Mouse (Mus musculus): ENCODE data around the gene Tgfbr2. TPM values are rescaled to one million over a fixed set of nuclear protein-coding genes. Genes with fewer than 3 reads are reported as not detected.

Tgfbr2 gene
- total and polyA plus RNA-seq, 3 experiments, result not detected

DNA sequence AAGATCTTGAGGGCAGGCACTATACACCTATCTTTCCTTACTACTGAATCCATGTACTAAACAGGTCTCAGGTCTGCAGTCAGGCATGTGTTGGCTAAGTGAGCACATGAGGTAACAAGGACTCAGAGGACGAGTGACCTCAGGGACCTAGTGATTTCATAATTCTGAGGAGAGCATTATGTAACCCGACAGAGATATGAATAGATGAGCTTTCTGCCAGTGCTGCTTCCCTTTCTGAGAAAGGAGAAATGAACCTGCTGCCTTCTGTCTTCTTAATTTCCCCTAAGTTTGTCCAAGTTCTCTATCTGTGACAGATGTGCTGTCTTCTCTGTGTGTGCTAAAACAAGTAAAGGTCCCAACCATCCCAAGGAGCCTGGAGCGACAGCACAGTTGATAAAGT is 3.0 kb upstream of the Tgfbr2 start:
- TF ChIP-seq USF2 (IDR thresholded peaks at IDR 0.05; ENCODE audit: borderline replicate concordance in 1 of 2, insufficient read depth in 1 of 2, low read depth in 1 of 2, low read length in 2 of 2) (no peak), POLR2AphosphoS2 (IDR thresholded peaks at IDR 0.05; ENCODE audit: low read length) (no peak), GATA1 (IDR thresholded peaks at IDR 0.05; ENCODE audit: low read depth, low read length) (no peak), MYB (IDR thresholded peaks at IDR 0.05; ENCODE audit: low read depth, low read length) (no peak), JUND (IDR thresholded peaks at IDR 0.05; ENCODE audit: low read depth, low read length) (no peak), SIN3A (IDR thresholded peaks at IDR 0.05; ENCODE audit: low read length) (no peak), E2F4 (IDR thresholded peaks at IDR 0.05; ENCODE audit: borderline replicate concordance, low read depth, low read length) (no peak)
- no peak for DNase-seq (ENCODE audit: low read depth, low spot score)

DNA sequence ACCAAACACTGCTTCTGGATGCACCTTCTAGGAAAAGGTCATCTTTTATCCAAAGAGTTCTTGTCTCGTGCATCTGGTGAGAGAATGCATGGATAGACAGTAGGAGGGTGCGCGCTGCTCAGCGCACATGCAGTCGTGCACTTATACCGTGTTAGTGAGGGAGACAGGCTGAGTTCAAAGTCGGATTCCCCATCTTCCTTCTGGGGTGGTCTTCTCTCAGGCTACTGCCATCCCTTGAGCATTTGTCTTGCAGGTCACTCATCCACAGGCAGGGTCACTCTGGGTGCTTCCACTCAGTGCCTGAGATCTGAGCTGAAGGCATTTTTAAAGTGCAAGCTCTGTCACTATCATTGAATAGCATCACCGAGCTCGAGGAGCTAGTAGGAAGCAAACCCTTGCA is 1.9 kb upstream of the Tgfbr2 start:
- Histone ChIP-seq H3K27ac (ENCODE audit: control insufficient read depth, low read depth, low read length) (no peak overlapping the region), H3K79me2 (ENCODE audit: control insufficient read depth, insufficient read depth, low read length, poor library complexity) (no peaks in the 10 kb centered on the region), H3K4me1 (ENCODE audit: control insufficient read depth in 1 of 2, insufficient read depth in 2 of 2, low read length in 2 of 2) (no peaks in the 10 kb centered on the region), H3K27me3 (ENCODE audit: control insufficient read depth in 1 of 2, insufficient read depth in 2 of 2, low read length in 2 of 2) (no peaks in the 10 kb centered on the region), H3K36me3 (ENCODE audit: control insufficient read depth in 1 of 2, insufficient read depth in 2 of 2, low read length in 2 of 2) (no peaks in the 10 kb centered on the region), H3K4me3 (ENCODE audit: control insufficient read depth in 1 of 2, insufficient read depth in 1 of 2, low read depth in 2 of 2, low read length in 2 of 2) (no peak overlapping the region), H3K9ac (ENCODE audit: control insufficient read depth, low read depth, low read length, poor library complexity, severe bottlenecking) (no peak overlapping the region), H3K9me3 (replicated peaks; ENCODE audit: insufficient read depth, low read length) (no peaks in the 10 kb centered on the region)
- DNase-seq (ENCODE audit: low read depth, low spot score), result no peak
- TF ChIP-seq MYB (IDR thresholded peaks at IDR 0.05; ENCODE audit: low read depth, low read length), result no peak
- TF ChIP-seq RCOR1 (IDR thresholded peaks at IDR 0.05; ENCODE audit: low read depth, low read length), result no peak
- TF ChIP-seq RAD21 (IDR thresholded peaks at IDR 0.05; ENCODE audit: low read depth, low read length), result no peak
- TF ChIP-seq JUND (IDR thresholded peaks at IDR 0.05; ENCODE audit: low read depth, low read length), result no peak
- no peak for TF ChIP-seq ZNF384 (IDR thresholded peaks at IDR 0.05; ENCODE audit: low read depth, low read length)
- TF ChIP-seq POLR2AphosphoS2 (IDR thresholded peaks at IDR 0.05; ENCODE audit: low read length), result no peak
- no peak for TF ChIP-seq SIN3A (IDR thresholded peaks at IDR 0.05; ENCODE audit: low read length)
- no peak for TF ChIP-seq ZC3H11A (IDR thresholded peaks at IDR 0.05; ENCODE audit: low read depth, low read length)
- TF ChIP-seq MYC (IDR thresholded peaks at IDR 0.05; ENCODE audit: low read depth, low read length), result no peak
- TF ChIP-seq NRF1 (IDR thresholded peaks at IDR 0.05; ENCODE audit: insufficient read depth, low read depth, low read length, poor library complexity, severe bottlenecking), result no peak

More for the DNA sequence above, 3.0 kb upstream of the Tgfbr2 start:
- no peaks in the 10 kb centered on the region for H3K9me3 ChIP-seq (replicated peaks; ENCODE audit: insufficient read depth, low read length)
- no peaks in the 10 kb centered on the region for H3K36me3 ChIP-seq (ENCODE audit: control insufficient read depth in 1 of 2, insufficient read depth in 2 of 2, low read length in 2 of 2)
- H3K27ac ChIP-seq (ENCODE audit: control insufficient read depth, low read depth, low read length), result no peak overlapping the region
- no peak overlapping the region for H3K9ac ChIP-seq (ENCODE audit: control insufficient read depth, low read depth, low read length, poor library complexity, severe bottlenecking)
- no peaks in the 10 kb centered on the region for H3K79me2 ChIP-seq (ENCODE audit: control insufficient read depth, insufficient read depth, low read length, poor library complexity)
- H3K4me3 ChIP-seq (ENCODE audit: control insufficient read depth in 1 of 2, insufficient read depth in 1 of 2, low read depth in 2 of 2, low read length in 2 of 2), result no peak overlapping the region
- no peaks in the 10 kb centered on the region for H3K4me1 ChIP-seq (ENCODE audit: control insufficient read depth in 1 of 2, insufficient read depth in 2 of 2, low read length in 2 of 2)
- H3K27me3 ChIP-seq (ENCODE audit: control insufficient read depth in 1 of 2, insufficient read depth in 2 of 2, low read length in 2 of 2), result no peaks in the 10 kb centered on the region

DNA sequence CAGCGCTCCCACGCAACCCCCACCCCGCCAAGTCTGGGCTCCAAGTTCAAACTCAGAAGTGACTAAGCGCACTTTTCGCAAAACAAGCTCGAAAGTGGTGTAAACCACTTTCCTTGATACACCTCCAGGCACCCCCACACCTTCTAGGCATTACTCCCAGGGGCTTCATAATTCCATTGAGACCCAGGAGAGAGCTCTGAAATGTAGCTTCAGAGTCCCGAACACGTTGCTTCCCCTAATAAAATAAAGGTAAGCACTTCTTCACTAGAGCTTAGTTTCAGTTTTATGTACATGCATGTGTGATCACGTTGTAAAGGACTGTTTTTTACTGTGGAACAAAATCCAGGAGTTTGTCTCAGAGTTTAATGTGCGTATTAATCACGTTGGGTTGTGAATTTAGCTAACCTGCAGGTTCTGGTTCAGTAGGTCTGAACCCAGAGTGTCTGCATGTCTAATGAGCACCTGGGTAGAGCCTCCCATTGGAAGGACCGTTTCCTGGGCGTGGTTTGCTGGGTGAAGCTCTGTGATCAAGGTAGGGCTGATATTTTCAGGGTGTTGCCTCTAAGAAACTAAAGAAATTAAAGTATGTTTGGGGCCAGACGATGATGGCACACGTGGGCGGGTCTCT is 442 bp upstream of the Tgfbr2 start:
- no peaks in the 10 kb centered on the region for H3K9me3 ChIP-seq (replicated peaks; ENCODE audit: insufficient read depth, low read length)
- no peaks in the 10 kb centered on the region for H3K4me1 ChIP-seq (ENCODE audit: control insufficient read depth in 1 of 2, insufficient read depth in 2 of 2, low read length in 2 of 2)
- DNase-seq (ENCODE audit: low read depth, low spot score), result no peak
- H3K27me3 ChIP-seq (ENCODE audit: control insufficient read depth in 1 of 2, insufficient read depth in 2 of 2, low read length in 2 of 2), result no peaks in the 10 kb centered on the region
- H3K36me3 ChIP-seq (ENCODE audit: control insufficient read depth in 1 of 2, insufficient read depth in 2 of 2, low read length in 2 of 2), result no peaks in the 10 kb centered on the region
- TF ChIP-seq TAL1 (IDR thresholded peaks at IDR 0.05; ENCODE audit: low read length) (no peak), KAT2A (conservative IDR thresholded peaks at IDR 0.05; ENCODE audit: low read depth, low read length) (no peak), ZMIZ1 (IDR thresholded peaks at IDR 0.05; ENCODE audit: low read depth, low read length) (no peak)
- H3K9ac ChIP-seq (ENCODE audit: control insufficient read depth, low read depth, low read length, poor library complexity, severe bottlenecking), result no peak overlapping the region
- H3K4me3 ChIP-seq (ENCODE audit: control insufficient read depth in 1 of 2, insufficient read depth in 1 of 2, low read depth in 2 of 2, low read length in 2 of 2), result no peak overlapping the region
- no peaks in the 10 kb centered on the region for H3K79me2 ChIP-seq (ENCODE audit: control insufficient read depth, insufficient read depth, low read length, poor library complexity)
- no peak overlapping the region for H3K27ac ChIP-seq (ENCODE audit: control insufficient read depth, low read depth, low read length)
